Comparison of ENCODE assay signal across 8 mouse cellular contexts in genomic region chr2:84670569-84670933, GRCm38 (mm10). TPM values are rescaled to one million over a fixed set of nuclear protein-coding genes. Genes with fewer than 3 reads are reported as not detected.
DNase-seq lines count a peak whose midpoint lies in the region; ATAC-seq lines count a peak whose summit lies in the region.

TSS of gene Selenoh (minus strand) at chr2:84670770.

- peaks cover 18% of the 10 kb centered on the region for H3K4me1 ChIP-seq in hindbrain, embryonic 13.5 days (replicated peaks)

- peak within 1 kb of the TSS; percentile 83 for H3K9ac ChIP-seq in hindbrain, embryonic 13.5 days

- H3K27ac ChIP-seq in hindbrain, embryonic 13.5 days = peak within 1 kb of the TSS; percentile 92

- no peaks in the 10 kb centered on the region for H3K9me3 ChIP-seq in hindbrain, embryonic 13.5 days

- peaks cover 51% of the 10 kb centered on the region for H3K36me3 ChIP-seq in hindbrain, embryonic 13.5 days

- peak; percentile 93 for DNase-seq in NIH3T3 (ENCODE audit: low read depth)
- peak; percentile 94 to 95 for DNase-seq in cerebellum, postnatal 10 days
- DNase-seq in frontal cortex, postnatal 14 days (ENCODE audit: low spot score in 2 of 2) = peak; percentile 87
- peak; percentile 69 to 77 for DNase-seq in layer of hippocampus, postnatal 25 days (ENCODE audit: extremely low spot score in 1 of 2, low spot score in 1 of 2)
- peak; percentile 86 for DNase-seq in lung, postnatal 25 days (ENCODE audit: low spot score)
- DNase-seq in retina, embryonic 14.5 days (ENCODE audit: low spot score) = peak; percentile 94
- peak; percentile 87 for DNase-seq in thymus, postnatal 4 days

- 0% methylated on average over 20 of the region's 20 CpGs for WGBS in hindbrain, embryonic 13.5 days

- H3K4me2 ChIP-seq in hindbrain, embryonic 13.5 days = peak within 1 kb of the TSS; percentile 74

- peak within 1 kb of the TSS; percentile 88 for H3K4me3 ChIP-seq in hindbrain, embryonic 13.5 days

- no peaks in the 10 kb centered on the region for H3K27me3 ChIP-seq in hindbrain, embryonic 13.5 days

- peak; percentile 98 for ATAC-seq in hindbrain, embryonic 13.5 days (ENCODE audit: low FRiP score)

RNA-seq across cellular contexts. Expression of gene Selenoh, which starts in this region (rescaled TPM):
- polyA plus RNA-seq in hindbrain, embryonic 13.5 days (2015; fragmentation: Nextera tagmentation; extraction: Ambion mirVana) = 217 and 222 TPM in 2 replicates
- 10 to 100 TPM; 30.3 to 31.5 TPM for total RNA-seq in layer of hippocampus, postnatal 25 days (2021)

Comparison
In these comparisons a context has a peak if more than half of its experiments do, and no peak if none do; other contexts are left out.
1. Peak in every context shown above with its lines: DNase-seq, ATAC-seq, H3K4me3 ChIP-seq and H3K27ac ChIP-seq.